Mouse (Mus musculus): ENCODE measurements around the gene Pcsk2. TPM values are rescaled to one million over a fixed set of nuclear protein-coding genes. Genes with fewer than 3 reads are reported as not detected.

The Pcsk2 gene
- polyA plus RNA-seq, 1 experiment from 2014 or later: 2.2 TPM

- no peaks in the 10 kb centered on the region for H3K36me3 ChIP-seq (ENCODE audit: control insufficient read depth, insufficient read depth, low read length)
- no peak overlapping the region for H3K9ac ChIP-seq (ENCODE audit: low read length)
- 86% methylated on average over 3 of the region's 3 CpGs for WGBS
- H3K9me3 ChIP-seq (ENCODE audit: control insufficient read depth, low read length): no peaks in the 10 kb centered on the region
- no peaks in the 10 kb centered on the region for H3K4me1 ChIP-seq (replicated peaks; ENCODE audit: control insufficient read depth, insufficient read depth, low read length)
- ATAC-seq (replicated peaks; ENCODE audit: low FRiP score) (no peak), DNase-seq (ENCODE audit: low spot score) (no peak)
- no peak overlapping the region for H3K4me3 ChIP-seq (ENCODE audit: low read depth, low read length)
- no peak overlapping the region for H3K27ac ChIP-seq (ENCODE audit: low read depth, low read length)
- no peak overlapping the region for H3K4me2 ChIP-seq (ENCODE audit: low read depth, low read length, severe bottlenecking)
- H3K27me3 ChIP-seq (ENCODE audit: control insufficient read depth, insufficient read depth, low read length): no peaks in the 10 kb centered on the region
These were observed 157.0 kb downstream of the Pcsk2 start for GRCm38 (mm10) chr2:143702931-143703344.

DNA sequence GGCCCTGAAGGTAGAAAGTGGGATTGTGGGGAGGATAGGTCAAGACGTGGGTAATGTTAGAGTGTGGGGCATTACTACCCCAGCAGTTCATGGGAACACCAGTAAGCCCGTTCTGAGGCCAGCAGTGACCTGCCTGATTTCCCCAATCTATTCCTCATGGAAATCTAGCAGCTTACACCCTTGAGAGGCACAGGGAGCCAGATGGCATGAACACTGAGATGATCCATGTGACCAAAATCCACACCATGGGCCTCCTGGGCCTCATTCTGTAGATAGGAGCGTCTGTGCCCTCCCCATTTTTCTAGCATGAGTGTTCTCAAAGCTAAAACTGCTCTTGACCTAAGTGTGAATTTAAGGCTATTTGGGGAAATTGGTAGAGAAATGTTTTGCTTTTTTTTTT is 162.2 kb downstream of the Pcsk2 start:
- 87% methylated on average over 3 of the region's 3 CpGs for WGBS
- H3K4me3 ChIP-seq (ENCODE audit: low read depth, low read length): no peak overlapping the region
- DNase-seq (ENCODE audit: low spot score): no peak

DNA sequence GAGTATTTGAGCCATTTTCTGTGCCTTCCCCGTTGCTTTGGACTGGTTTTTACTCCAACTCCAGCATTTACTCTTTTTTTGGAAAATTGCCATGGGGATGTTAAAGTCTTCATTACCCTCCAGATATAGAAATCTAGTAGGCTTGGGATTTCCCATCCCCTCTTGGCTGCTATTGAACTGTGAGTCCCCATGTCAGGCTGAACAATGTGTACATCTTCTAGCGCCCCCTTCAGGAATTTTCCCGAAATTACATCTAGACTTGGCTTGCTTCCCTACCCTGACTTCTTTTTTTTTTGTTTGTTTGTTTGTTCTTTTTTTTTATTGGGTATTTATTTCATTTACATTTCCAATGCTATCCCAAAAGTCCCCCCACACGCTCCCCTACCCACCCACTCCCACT is 163.3 kb downstream of the Pcsk2 start:
- WGBS: 35% methylated on average over 4 of the region's 4 CpGs

More for the DNA sequence above, 162.2 kb downstream of the Pcsk2 start:
- no peak for ATAC-seq (replicated peaks; ENCODE audit: low FRiP score)
- Histone ChIP-seq H3K27me3 (ENCODE audit: control insufficient read depth, insufficient read depth, low read length) (no peaks in the 10 kb centered on the region), H3K4me2 (ENCODE audit: low read depth, low read length, severe bottlenecking) (no peak overlapping the region), H3K9ac (ENCODE audit: low read length) (no peak overlapping the region), H3K27ac (ENCODE audit: low read depth, low read length) (no peak overlapping the region), H3K9me3 (ENCODE audit: control insufficient read depth, low read length) (no peaks in the 10 kb centered on the region), H3K36me3 (ENCODE audit: control insufficient read depth, insufficient read depth, low read length) (no peaks in the 10 kb centered on the region), H3K4me1 (replicated peaks; ENCODE audit: control insufficient read depth, insufficient read depth, low read length) (no peaks in the 10 kb centered on the region)

DNA sequence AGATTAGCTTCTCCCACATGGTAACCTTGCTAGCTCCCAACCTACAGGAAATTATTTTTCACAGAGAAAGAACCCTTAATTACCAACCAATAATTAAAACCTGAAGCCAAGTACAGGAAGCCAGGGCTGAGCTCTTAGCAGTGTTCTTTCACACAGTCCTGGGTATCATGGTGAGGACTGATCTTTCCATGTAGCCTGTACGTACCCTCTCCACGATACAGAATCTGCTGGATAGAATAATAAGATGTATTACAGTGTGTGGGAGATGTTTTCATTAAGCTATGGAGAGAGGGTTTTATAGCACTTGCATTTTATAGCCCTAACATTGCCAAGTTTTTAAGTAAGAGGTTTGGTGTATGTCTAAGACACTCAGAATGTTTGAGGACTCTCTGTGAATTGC is 164.0 kb downstream of the Pcsk2 start:
- H3K9ac ChIP-seq (ENCODE audit: low read length): no peak overlapping the region
- no peaks in the 10 kb centered on the region for H3K27me3 ChIP-seq (ENCODE audit: control insufficient read depth, insufficient read depth, low read length)
- H3K36me3 ChIP-seq (ENCODE audit: control insufficient read depth, insufficient read depth, low read length): no peaks in the 10 kb centered on the region
- DNase-seq (ENCODE audit: low spot score) (no peak), ATAC-seq (replicated peaks; ENCODE audit: low FRiP score) (no peak)
- H3K4me2 ChIP-seq (ENCODE audit: low read depth, low read length, severe bottlenecking): no peak overlapping the region
- H3K9me3 ChIP-seq (ENCODE audit: control insufficient read depth, low read length): no peaks in the 10 kb centered on the region
- H3K4me1 ChIP-seq (replicated peaks; ENCODE audit: control insufficient read depth, insufficient read depth, low read length): no peaks in the 10 kb centered on the region
- WGBS: 85% methylated on average over 2 of the region's 2 CpGs
- H3K4me3 ChIP-seq (ENCODE audit: low read depth, low read length): no peak overlapping the region
- no peak overlapping the region for H3K27ac ChIP-seq (ENCODE audit: low read depth, low read length)

More for the DNA sequence above, 163.3 kb downstream of the Pcsk2 start:
- H3K4me2 ChIP-seq (ENCODE audit: low read depth, low read length, severe bottlenecking): no peak overlapping the region
- ATAC-seq (replicated peaks; ENCODE audit: low FRiP score) (no peak), DNase-seq (ENCODE audit: low spot score) (no peak)
- H3K27ac ChIP-seq (ENCODE audit: low read depth, low read length): no peak overlapping the region
- H3K9me3 ChIP-seq (ENCODE audit: control insufficient read depth, low read length): no peaks in the 10 kb centered on the region
- H3K4me1 ChIP-seq (replicated peaks; ENCODE audit: control insufficient read depth, insufficient read depth, low read length): no peaks in the 10 kb centered on the region
- H3K36me3 ChIP-seq (ENCODE audit: control insufficient read depth, insufficient read depth, low read length): no peaks in the 10 kb centered on the region
- no peaks in the 10 kb centered on the region for H3K27me3 ChIP-seq (ENCODE audit: control insufficient read depth, insufficient read depth, low read length)
- H3K4me3 ChIP-seq (ENCODE audit: low read depth, low read length): no peak overlapping the region
- H3K9ac ChIP-seq (ENCODE audit: low read length): no peak overlapping the region

DNA sequence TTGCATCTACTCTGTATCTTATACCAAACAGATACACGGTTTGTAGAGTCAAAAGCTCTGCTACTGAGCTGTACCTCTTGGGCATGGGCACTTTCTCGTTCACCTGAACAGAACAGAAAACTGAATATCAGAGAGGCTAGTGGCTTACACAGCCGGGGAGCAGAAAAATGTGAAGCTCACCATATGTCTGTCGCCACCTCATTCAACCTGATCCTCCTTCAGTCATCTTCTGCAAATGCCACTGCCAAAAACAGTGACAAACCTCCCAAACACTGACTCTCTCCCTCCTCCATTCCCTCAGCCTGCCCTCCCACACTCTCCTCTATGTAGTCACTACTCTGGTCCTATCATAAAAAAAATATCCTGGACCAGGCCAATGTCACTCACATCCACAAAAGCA is 165.9 kb downstream of the Pcsk2 start:
- no peaks in the 10 kb centered on the region for H3K27me3 ChIP-seq (ENCODE audit: control insufficient read depth, insufficient read depth, low read length)
- no peak overlapping the region for H3K27ac ChIP-seq (ENCODE audit: low read depth, low read length)
- WGBS: 85% methylated on average over 4 of the region's 4 CpGs
- no peaks in the 10 kb centered on the region for H3K36me3 ChIP-seq (ENCODE audit: control insufficient read depth, insufficient read depth, low read length)
- ATAC-seq (replicated peaks; ENCODE audit: low FRiP score) (no peak), DNase-seq (ENCODE audit: low spot score) (no peak)
- H3K4me2 ChIP-seq (ENCODE audit: low read depth, low read length, severe bottlenecking): no peak overlapping the region
- H3K9ac ChIP-seq (ENCODE audit: low read length): no peak overlapping the region
- H3K9me3 ChIP-seq (ENCODE audit: control insufficient read depth, low read length): no peaks in the 10 kb centered on the region
- no peaks in the 10 kb centered on the region for H3K4me1 ChIP-seq (replicated peaks; ENCODE audit: control insufficient read depth, insufficient read depth, low read length)
- no peak overlapping the region for H3K4me3 ChIP-seq (ENCODE audit: low read depth, low read length)

DNA sequence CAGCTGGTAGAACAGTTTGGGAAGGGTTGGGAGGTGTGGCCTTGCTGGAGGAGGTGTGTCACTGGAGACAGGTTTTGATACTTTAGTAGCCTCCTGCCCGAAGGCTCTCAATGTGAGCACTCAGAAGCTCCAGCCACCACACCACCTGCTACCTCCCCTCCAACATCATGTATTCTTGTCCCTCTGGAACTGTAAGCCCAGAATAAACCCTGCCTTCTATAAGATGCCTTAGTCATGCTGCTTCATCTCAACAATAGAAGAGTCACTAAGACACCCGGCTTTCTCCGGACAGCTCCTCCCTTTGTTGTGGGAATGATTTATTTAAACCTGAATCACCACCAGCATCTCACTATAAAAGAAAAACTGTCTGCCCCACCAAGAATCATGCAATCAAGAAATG is 166.9 kb downstream of the Pcsk2 start:
- H3K27ac ChIP-seq (ENCODE audit: low read depth, low read length): no peak overlapping the region
- no peaks in the 10 kb centered on the region for H3K36me3 ChIP-seq (ENCODE audit: control insufficient read depth, insufficient read depth, low read length)
- WGBS: 85% methylated on average over 3 of the region's 3 CpGs
- no peaks in the 10 kb centered on the region for H3K9me3 ChIP-seq (ENCODE audit: control insufficient read depth, low read length)
- H3K4me3 ChIP-seq (ENCODE audit: low read depth, low read length): no peak overlapping the region
- no peaks in the 10 kb centered on the region for H3K4me1 ChIP-seq (replicated peaks; ENCODE audit: control insufficient read depth, insufficient read depth, low read length)
- DNase-seq (ENCODE audit: low spot score) (no peak), ATAC-seq (replicated peaks; ENCODE audit: low FRiP score) (no peak)
- no peak overlapping the region for H3K9ac ChIP-seq (ENCODE audit: low read length)
- no peak overlapping the region for H3K4me2 ChIP-seq (ENCODE audit: low read depth, low read length, severe bottlenecking)
- no peaks in the 10 kb centered on the region for H3K27me3 ChIP-seq (ENCODE audit: control insufficient read depth, insufficient read depth, low read length)

DNA sequence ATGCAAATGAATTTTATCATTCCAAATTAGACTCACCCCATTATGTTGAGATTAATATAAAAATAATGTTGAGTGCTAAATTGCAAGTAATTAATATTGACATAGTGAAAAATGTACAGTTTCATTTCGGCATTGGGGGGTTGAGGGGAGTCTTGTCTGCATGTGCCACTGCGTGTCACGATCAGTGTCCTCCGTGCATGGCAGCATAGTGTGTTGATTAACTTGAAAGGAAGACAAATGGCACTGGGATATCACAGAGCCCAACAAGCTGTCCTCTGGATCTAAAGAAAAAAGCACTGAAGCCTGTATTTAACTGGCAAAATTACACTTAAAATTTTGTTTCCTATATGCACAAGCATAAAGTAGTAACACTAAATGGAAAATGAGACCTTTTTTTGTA is 167.9 kb downstream of the Pcsk2 start:
- H3K9me3 ChIP-seq (ENCODE audit: control insufficient read depth, low read length): no peaks in the 10 kb centered on the region
- DNase-seq (ENCODE audit: low spot score) (no peak), ATAC-seq (replicated peaks; ENCODE audit: low FRiP score) (no peak)
- H3K9ac ChIP-seq (ENCODE audit: low read length): no peak overlapping the region
- no peak overlapping the region for H3K4me2 ChIP-seq (ENCODE audit: low read depth, low read length, severe bottlenecking)
- H3K36me3 ChIP-seq (ENCODE audit: control insufficient read depth, insufficient read depth, low read length): no peaks in the 10 kb centered on the region
- H3K27ac ChIP-seq (ENCODE audit: low read depth, low read length): no peak overlapping the region
- no peaks in the 10 kb centered on the region for H3K27me3 ChIP-seq (ENCODE audit: control insufficient read depth, insufficient read depth, low read length)
- WGBS: 99% methylated on average over 4 of the region's 4 CpGs
- no peaks in the 10 kb centered on the region for H3K4me1 ChIP-seq (replicated peaks; ENCODE audit: control insufficient read depth, insufficient read depth, low read length)
- no peak overlapping the region for H3K4me3 ChIP-seq (ENCODE audit: low read depth, low read length)

DNA sequence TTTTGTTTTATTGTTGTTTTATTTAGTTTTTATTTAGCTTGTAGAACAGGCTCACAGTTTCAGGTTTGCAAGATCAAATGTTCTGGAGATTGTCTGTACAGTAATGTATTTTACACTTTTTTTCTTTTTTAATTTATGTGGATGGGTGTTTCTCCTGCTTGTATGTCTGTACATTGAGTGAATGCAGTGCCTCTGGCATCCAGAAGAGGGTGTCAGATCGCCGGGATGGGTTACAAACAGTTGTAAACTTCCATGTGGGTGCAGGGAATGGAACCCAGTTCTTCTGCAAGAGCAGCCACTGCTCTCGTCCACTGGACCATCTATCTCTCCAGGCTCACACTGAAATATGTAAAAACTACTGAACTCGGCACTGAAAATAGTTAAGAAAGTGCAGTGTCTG is 169.2 kb downstream of the Pcsk2 start:
- Histone ChIP-seq H3K9me3 (ENCODE audit: control insufficient read depth, low read length) (no peaks in the 10 kb centered on the region), H3K27ac (ENCODE audit: low read depth, low read length) (no peak overlapping the region), H3K4me3 (ENCODE audit: low read depth, low read length) (no peak overlapping the region), H3K9ac (ENCODE audit: low read length) (no peak overlapping the region), H3K27me3 (ENCODE audit: control insufficient read depth, insufficient read depth, low read length) (no peaks in the 10 kb centered on the region), H3K36me3 (ENCODE audit: control insufficient read depth, insufficient read depth, low read length) (no peaks in the 10 kb centered on the region), H3K4me1 (replicated peaks; ENCODE audit: control insufficient read depth, insufficient read depth, low read length) (no peaks in the 10 kb centered on the region), H3K4me2 (ENCODE audit: low read depth, low read length, severe bottlenecking) (no peak overlapping the region)
- ATAC-seq (replicated peaks; ENCODE audit: low FRiP score) (no peak), DNase-seq (ENCODE audit: low spot score) (no peak)
- WGBS: 64% methylated on average over 4 of the region's 4 CpGs

- 24% methylated on average over 4 of the region's 4 CpGs for WGBS
- Histone ChIP-seq H3K9me3 (ENCODE audit: control insufficient read depth, low read length) (no peaks in the 10 kb centered on the region), H3K27me3 (ENCODE audit: control insufficient read depth, insufficient read depth, low read length) (no peaks in the 10 kb centered on the region), H3K27ac (ENCODE audit: low read depth, low read length) (no peak overlapping the region), H3K4me2 (ENCODE audit: low read depth, low read length, severe bottlenecking) (no peak overlapping the region), H3K36me3 (ENCODE audit: control insufficient read depth, insufficient read depth, low read length) (no peaks in the 10 kb centered on the region), H3K4me3 (ENCODE audit: low read depth, low read length) (no peak overlapping the region), H3K4me1 (replicated peaks; ENCODE audit: control insufficient read depth, insufficient read depth, low read length) (no peaks in the 10 kb centered on the region), H3K9ac (ENCODE audit: low read length) (no peak overlapping the region)
- DNase-seq (ENCODE audit: low spot score): no peak
- ATAC-seq (replicated peaks; ENCODE audit: low FRiP score): peak; percentile 18; the same call in 1 of the 2 replicates
These were observed 177.3 kb downstream of the Pcsk2 start for GRCm38 (mm10) chr2:143723231-143723630.

All from forebrain, embryonic 11.5 days (tissue).